Mouse (Mus musculus): ENCODE measurements around the gene Pigc.

Pigc gene

GRCm38 (mm10) chr1:162008631-162009067 lies 39.7 kb downstream of the Pigc start:
- DNase-seq (ENCODE audit: low spot score): no peak

GRCm38 (mm10) chr1:162009086-162009485 lies 40.1 kb downstream of the Pigc start:
- DNase-seq (ENCODE audit: low spot score): no peak

- no peak for DNase-seq (ENCODE audit: low spot score)
Observed at GRCm38 (mm10) chr1:162011523-162012245, 42.7 kb downstream of the Pigc start.

GRCm38 (mm10) chr1:162013561-162013960 lies 44.6 kb downstream of the Pigc start:
- no peak for DNase-seq (ENCODE audit: low spot score)

GRCm38 (mm10) chr1:162015247-162015862 lies 46.4 kb downstream of the Pigc start:
- DNase-seq (ENCODE audit: low spot score): no peak

GRCm38 (mm10) chr1:162016982-162017381 lies 48.0 kb downstream of the Pigc start:
- DNase-seq (ENCODE audit: low spot score): no peak

- no peak for DNase-seq (ENCODE audit: low spot score)
Observed at GRCm38 (mm10) chr1:162017975-162018600, 49.1 kb downstream of the Pigc start.

GRCm38 (mm10) chr1:162018601-162018977 lies 49.6 kb downstream of the Pigc start:
- no peak for DNase-seq (ENCODE audit: low spot score)

GRCm38 (mm10) chr1:162020303-162020731 lies 51.3 kb downstream of the Pigc start:
- DNase-seq (ENCODE audit: low spot score): no peak

GRCm38 (mm10) chr1:162020766-162021165 lies 51.8 kb downstream of the Pigc start:
- no peak for DNase-seq (ENCODE audit: low spot score)

Measured in testis, postnatal 10 days (tissue).